Mouse (Mus musculus) heart, postnatal 0 days (tissue): ENCODE measurements around the gene Arhgef5. TPM values are rescaled to one million over a fixed set of nuclear protein-coding genes. Genes with fewer than 3 reads are reported as not detected.
A peak's percentile ranks its signal among the peaks of the same experiment; 100 is the strongest.

Experiments
- ATAC-seq: fragments of 200-750 bp; cut with Nextera tagmentation; 2 replicates; pipeline ENCODE4 v1.8.0; 2017; ENCODE audit warnings: low read depth, moderate number of reproducible peaks, moderate library complexity; ENCODE audit not compliant: insufficient read depth
- DNase-seq: peaks from one replicate; pipeline ENCODE4 v3.0.0-alpha.2; 2016; ENCODE audit warnings: low spot score
- H3K27ac ChIP-seq: fragments of 300-500 bp; sonication (generic); 2 replicates; pipeline ENCODE4 v1.5.1; 2014; ENCODE audit warnings: low read depth, mild to moderate bottlenecking
- H3K27me3 ChIP-seq: fragments of 300-500 bp; sonication (generic); 2 replicates; pipeline ENCODE4 v1.6.1; 2014; ENCODE audit warnings: low read length, mixed read lengths; ENCODE audit not compliant: control insufficient read depth, insufficient read depth
- H3K36me3 ChIP-seq: fragments of 300-500 bp; sonication (generic); replicated peaks from 2 replicates; pipeline ENCODE4 v1.6.1; 2014; ENCODE audit warnings: low read length, mixed read lengths; ENCODE audit not compliant: control insufficient read depth, insufficient read depth
- H3K4me1 ChIP-seq: fragments of 300-500 bp; sonication (generic); 2 replicates; pipeline ENCODE4 v1.6.1; 2014; ENCODE audit warnings: antibody characterized with exemption; ENCODE audit not compliant: control insufficient read depth, insufficient read depth
- H3K4me2 ChIP-seq: fragments of 300-500 bp; sonication (generic); 2 replicates; pipeline ENCODE4 v1.6.1; 2014; ENCODE audit warnings: low read depth, mild to moderate bottlenecking, low read length, moderate library complexity
- H3K4me3 ChIP-seq: fragments of 300-500 bp; sonication (generic); 2 replicates; pipeline ENCODE4 v1.5.1; 2014; ENCODE audit warnings: low read depth, low read length
- H3K9ac ChIP-seq: fragments of 300-500 bp; sonication (generic); replicated peaks from 2 replicates; pipeline ENCODE4 v1.6.1; 2014; ENCODE audit warnings: low read depth, low read length, mixed read lengths
- H3K9me3 ChIP-seq: fragments of 300-500 bp; sonication (generic); replicated peaks from 2 replicates; pipeline ENCODE4 v1.6.1; 2016; ENCODE audit warnings: low read length; ENCODE audit not compliant: control insufficient read depth
- CTCF ChIP-seq: IDR thresholded peaks from 2 replicates; pipeline ENCODE4 v1.5.1; 2016; ENCODE audit warnings: antibody characterized with exemption, control low read depth, low read depth
- EP300 ChIP-seq: IDR thresholded peaks from 2 replicates; pipeline ENCODE4 v1.6.1; 2016; ENCODE audit warnings: antibody characterized with exemption, low read depth
- WGBS: fragments of 180-500 bp; shearing (Covaris S2); extraction: QIAGEN DNeasy Blood & Tissue Kit; methylation state at CpG from one replicate; pipeline ENCODE4 v1.1.7; 2014; 5-methylcytosine and 5-hydroxymethylcytosine counted together
- polyA plus RNA-seq: library from polyadenylated mRNA; unstranded; fragments of >200 nt; fragmentation: Nextera tagmentation; extraction: Ambion mirVana; gene quantifications from 2 replicates; pipeline ENCODE4 v1.2.1, GENCODE M21; 2015
- total RNA-seq: library from RNA; depleted of rRNA; stranded (reverse); fragments of >200 nt; gene quantifications from 2 replicates; pipeline ENCODE4 v1.2.3, GENCODE M21; 2014; ENCODE audit warnings: low replicate concordance

The Arhgef5 gene
- total and polyA plus RNA-seq, 2 experiments from 2014 or later: 5.1 to 13.7 TPM

DNA sequence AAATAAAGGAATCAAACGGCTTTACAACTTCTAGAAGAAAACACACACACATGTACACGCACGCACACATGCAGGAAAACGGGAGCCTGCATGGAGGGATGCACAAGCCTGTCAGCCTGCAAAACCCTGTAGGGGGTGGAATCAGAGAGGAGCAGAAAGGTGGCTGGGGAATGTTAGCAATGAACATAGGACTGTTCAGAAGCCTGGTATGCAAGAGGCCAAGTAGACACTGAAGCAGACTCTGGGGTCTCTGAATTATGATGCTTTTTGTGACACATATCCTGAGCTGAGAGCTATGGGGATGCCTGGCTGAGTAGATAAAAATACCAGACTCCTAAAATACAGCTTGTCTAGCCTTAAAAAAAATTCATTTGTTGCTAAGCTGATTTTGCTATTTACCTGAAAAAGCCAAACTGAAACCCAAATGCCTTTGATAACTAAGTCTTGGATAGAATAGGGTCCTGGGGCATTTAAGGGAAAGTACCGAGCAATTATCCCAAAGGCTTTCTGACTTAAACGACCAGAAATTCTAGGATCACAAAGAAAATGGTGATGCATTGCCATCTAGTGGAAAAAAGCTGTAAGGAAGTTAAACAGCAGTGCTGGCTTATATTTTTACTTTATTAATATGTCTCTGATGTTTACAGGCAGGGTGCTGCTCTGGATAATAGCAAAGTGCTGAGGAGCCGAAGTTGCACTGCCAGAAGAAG, 31.6 kb downstream of the Arhgef5 start:
- peak; percentile 32 for DNase-seq
- WGBS: 33% methylated on average over 7 of the region's 7 CpGs
- H3K4me3 ChIP-seq: no peak overlapping the region
- ATAC-seq: no peak
- TF ChIP-seq EP300: no peak
- peak; percentile 76 for TF ChIP-seq CTCF
- no peak overlapping the region for H3K27ac ChIP-seq
- no peaks in the 10 kb centered on the region for H3K4me1 ChIP-seq
- H3K9me3 ChIP-seq: no peaks in the 10 kb centered on the region
- H3K36me3 ChIP-seq: no peaks in the 10 kb centered on the region
- no peaks in the 10 kb centered on the region for H3K27me3 ChIP-seq
- no peak overlapping the region for H3K9ac ChIP-seq
- H3K4me2 ChIP-seq: no peak overlapping the region

DNA sequence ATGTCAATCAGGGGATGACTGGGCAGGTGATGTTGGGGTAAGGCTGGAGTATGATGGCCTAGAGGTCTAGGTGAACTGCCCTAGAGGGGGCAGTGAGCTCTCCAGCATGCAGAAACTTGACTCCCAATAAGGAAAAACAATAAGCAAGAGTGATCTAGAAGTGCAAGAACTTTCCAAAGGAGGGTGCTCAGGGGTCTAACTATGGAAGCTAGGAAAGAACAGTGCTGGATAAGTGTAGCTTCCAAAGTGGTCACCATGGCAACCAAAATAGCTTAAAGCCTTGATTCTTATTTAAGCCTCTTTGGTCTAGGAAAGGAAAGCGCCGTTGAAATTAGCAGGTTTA, 32.1 kb downstream of the Arhgef5 start:
- H3K27ac ChIP-seq: no peak overlapping the region
- no peak overlapping the region for H3K9ac ChIP-seq
- H3K4me3 ChIP-seq: no peak overlapping the region
- no peaks in the 10 kb centered on the region for H3K9me3 ChIP-seq
- H3K4me1 ChIP-seq: no peaks in the 10 kb centered on the region
- H3K4me2 ChIP-seq: no peak overlapping the region
- no peaks in the 10 kb centered on the region for H3K27me3 ChIP-seq
- no peaks in the 10 kb centered on the region for H3K36me3 ChIP-seq
- ATAC-seq (no peak), DNase-seq (no peak)
- 36% methylated on average over 2 of the region's 2 CpGs for WGBS
- TF ChIP-seq CTCF: no peak
- TF ChIP-seq EP300: no peak

DNA sequence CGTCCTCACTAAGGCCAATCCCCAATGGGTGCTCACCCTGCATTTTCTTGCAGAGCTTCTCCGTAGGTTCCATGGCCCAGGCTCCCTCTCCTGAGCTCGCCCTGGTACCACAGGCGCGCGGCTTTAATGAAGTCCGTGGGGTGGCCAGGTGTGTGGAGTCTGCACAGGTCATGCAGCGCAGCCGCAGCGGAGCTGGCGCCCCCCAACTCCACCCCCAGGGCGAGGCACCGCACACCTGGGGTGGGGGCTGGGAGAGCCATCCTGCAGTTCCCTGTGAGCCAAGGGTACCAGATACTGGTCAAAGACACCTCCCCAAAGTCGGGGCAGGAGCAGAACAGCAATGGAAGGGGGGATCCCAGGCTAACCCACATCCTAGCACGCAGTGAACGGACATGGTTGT, 44.1 kb downstream of the Arhgef5 start, which contains the start of gene Nobox:
Gene Nobox, minus strand, starts transcription at position 101 of the 400 bp plus-strand sequence.
- ATAC-seq (no peak), DNase-seq (no peak)
- H3K9me3 ChIP-seq: no peaks in the 10 kb centered on the region
- 60% methylated on average over 16 of the region's 16 CpGs for WGBS
- no peak within 1 kb of the TSS for H3K4me2 ChIP-seq
- H3K27me3 ChIP-seq: no peaks in the 10 kb centered on the region
- H3K9ac ChIP-seq: no peak within 1 kb of the TSS
- H3K36me3 ChIP-seq: no peaks in the 10 kb centered on the region
- no peaks in the 10 kb centered on the region for H3K4me1 ChIP-seq
- H3K4me3 ChIP-seq: no peak within 1 kb of the TSS
- H3K27ac ChIP-seq: no peak within 1 kb of the TSS
- TF ChIP-seq CTCF: no peak
- TF ChIP-seq EP300: no peak

DNA sequence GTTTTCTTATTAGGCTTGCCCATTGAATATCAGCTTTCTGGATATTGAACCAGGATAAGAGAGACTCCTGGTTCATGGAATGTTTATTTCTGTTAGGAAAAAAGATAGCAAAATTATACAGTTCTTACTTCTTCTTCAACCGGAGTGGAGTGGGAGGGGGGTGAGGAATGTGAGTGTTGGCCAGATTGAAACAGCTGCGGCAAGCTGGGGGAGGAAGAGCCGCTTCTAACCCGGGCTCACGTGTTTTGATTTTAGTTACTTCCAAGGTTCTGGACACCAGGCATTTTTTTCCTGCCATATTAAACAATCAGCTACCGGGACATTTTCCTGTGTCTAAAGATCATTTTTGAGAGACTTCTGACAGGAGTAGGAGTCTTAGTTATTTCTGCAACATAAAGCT, 44.7 kb downstream of the Arhgef5 start:
- Histone ChIP-seq H3K9ac (no peak overlapping the region), H3K4me3 (no peak overlapping the region), H3K27me3 (no peaks in the 10 kb centered on the region), H3K27ac (no peak overlapping the region), H3K9me3 (no peaks in the 10 kb centered on the region), H3K36me3 (no peaks in the 10 kb centered on the region), H3K4me2 (no peak overlapping the region), H3K4me1 (no peaks in the 10 kb centered on the region)
- ATAC-seq (no peak), DNase-seq (no peak)
- WGBS: 40% methylated on average over 6 of the region's 6 CpGs
- no peak for TF ChIP-seq CTCF
- no peak for TF ChIP-seq EP300

DNA sequence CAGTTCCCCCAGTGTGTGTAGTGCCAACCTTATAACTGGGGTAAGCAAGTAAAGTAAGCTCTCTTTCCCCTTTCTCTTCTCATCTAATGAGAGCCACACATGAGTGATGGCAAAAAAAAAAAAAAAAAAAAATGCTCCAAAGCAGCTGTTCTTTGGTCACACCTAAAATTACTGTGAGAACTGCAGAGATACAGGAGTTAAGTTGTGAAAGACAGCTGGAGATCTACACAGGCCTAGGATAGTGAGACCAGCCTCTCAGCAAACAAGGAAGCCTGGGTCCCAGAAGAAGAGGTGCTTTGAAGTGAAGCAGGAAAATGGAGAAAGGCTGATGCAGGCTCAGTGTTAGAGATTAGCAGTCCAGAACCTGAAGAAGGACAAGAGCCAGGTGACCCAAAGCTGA, 47.2 kb downstream of the Arhgef5 start:
- no peaks in the 10 kb centered on the region for H3K9me3 ChIP-seq
- no peak for DNase-seq
- H3K36me3 ChIP-seq: no peaks in the 10 kb centered on the region
- H3K27ac ChIP-seq: no peak overlapping the region
- TF ChIP-seq CTCF: no peak
- no peak for TF ChIP-seq EP300
- no peaks in the 10 kb centered on the region for H3K4me1 ChIP-seq
- no peak overlapping the region for H3K4me3 ChIP-seq
- H3K4me2 ChIP-seq: no peak overlapping the region
- H3K27me3 ChIP-seq: no peaks in the 10 kb centered on the region
- no peak for ATAC-seq
- H3K9ac ChIP-seq: no peak overlapping the region

DNA sequence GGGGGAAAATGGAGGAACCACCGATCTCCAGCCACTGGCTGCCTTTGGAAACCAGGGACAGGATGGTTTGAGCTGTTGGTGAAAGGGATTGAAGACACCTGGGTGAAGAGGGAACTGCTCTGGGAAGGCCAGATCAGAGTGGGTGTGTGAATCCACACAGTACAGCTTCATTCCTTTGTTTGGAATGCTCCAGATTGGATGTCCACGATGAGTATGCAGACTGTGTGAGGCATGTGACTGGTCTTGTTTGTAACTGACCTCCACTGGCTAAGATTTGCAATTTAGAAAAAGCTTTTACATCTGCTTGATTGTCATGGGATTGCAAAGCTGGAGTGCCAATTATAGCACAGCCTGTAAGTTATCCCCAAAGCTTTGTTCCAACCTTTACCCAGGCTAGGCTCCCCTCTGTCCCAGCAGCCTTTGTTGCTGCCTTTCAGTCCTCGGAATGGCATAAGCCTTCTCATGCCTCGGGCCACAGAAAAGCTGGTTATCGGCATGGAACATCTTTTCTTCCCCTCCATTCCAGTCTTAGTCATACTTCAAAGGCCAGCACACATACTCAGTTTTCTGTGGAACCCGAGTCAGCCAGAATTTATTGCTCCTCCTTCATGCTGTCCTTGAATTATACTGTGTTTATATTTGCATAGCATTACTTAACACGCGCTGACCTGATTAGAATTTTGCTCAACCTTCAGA, 47.7 kb downstream of the Arhgef5 start:
- no peak overlapping the region for H3K9ac ChIP-seq
- H3K27me3 ChIP-seq: no peaks in the 10 kb centered on the region
- H3K4me3 ChIP-seq: no peak overlapping the region
- H3K36me3 ChIP-seq: no peaks in the 10 kb centered on the region
- ATAC-seq: no peak
- H3K4me2 ChIP-seq: no peak overlapping the region
- no peak for DNase-seq
- no peaks in the 10 kb centered on the region for H3K4me1 ChIP-seq
- H3K27ac ChIP-seq: no peak overlapping the region
- WGBS: 71% methylated on average over 8 of the region's 8 CpGs
- no peak for TF ChIP-seq CTCF
- no peak for TF ChIP-seq EP300
- H3K9me3 ChIP-seq: no peaks in the 10 kb centered on the region
